Mouse (Mus musculus) CD4-positive, CD25-positive, alpha-beta regulatory T cell, adult 4 months (primary cell): ENCODE data around the gene Hist1h2be. TPM values are rescaled to one million over a fixed set of nuclear protein-coding genes. Genes with fewer than 3 reads are reported as not detected.
"Not testable (repeated sequence)": the region's sequence is repeated elsewhere in the genome, so short reads cannot be mapped to it uniquely, and the experiment has no call there.

Experiments
- ATAC-seq: one replicate; pipeline ENCODE4 v1.8.0; 2017
- polyA plus RNA-seq, 2 experiments: library from polyadenylated mRNA; unstranded; fragments of 100-300 nt; shearing (Covaris generic); gene quantifications; one replicate each; pipeline ENCODE4 v1.2.1; 2017

The Hist1h2be gene
- polyA plus RNA-seq, 2 experiments from 2014 or later = 3.3 to 4.0 TPM

- ATAC-seq = not testable (repeated sequence)
Measured at GRCm38 (mm10) chr13:23591886-23592285, 29.0 kb downstream of the Hist1h2be start.

GRCm38 (mm10) chr13:23591206-23591605, 29.7 kb downstream of the Hist1h2be start:
- no peak for ATAC-seq

- ATAC-seq = no peak
Measured at GRCm38 (mm10) chr13:23586940-23587225, 34.0 kb downstream of the Hist1h2be start.

- ATAC-seq = no peak
Measured at GRCm38 (mm10) chr13:23586099-23586939, 34.6 kb downstream of the Hist1h2be start.

- peak; percentile 79 for ATAC-seq
Measured at GRCm38 (mm10) chr13:23585442-23586098, 35.4 kb downstream of the Hist1h2be start.

GRCm38 (mm10) chr13:23585029-23585441, 35.9 kb downstream of the Hist1h2be start:
- ATAC-seq = peak; percentile 45

- ATAC-seq = no peak
Measured at GRCm38 (mm10) chr13:23584331-23584730, 36.6 kb downstream of the Hist1h2be start.

- no peak for ATAC-seq
Measured at GRCm38 (mm10) chr13:23583387-23584068, 37.4 kb downstream of the Hist1h2be start.

- no peak for ATAC-seq
Measured at GRCm38 (mm10) chr13:23582219-23583056, 38.5 kb downstream of the Hist1h2be start.

- ATAC-seq = peak; percentile 71
Measured at GRCm38 (mm10) chr13:23581408-23582218, 39.3 kb downstream of the Hist1h2be start, which contains the start of gene Hist1h4d. Gene Hist1h4d (plus strand): TSS chr13:23581598.

GRCm38 (mm10) chr13:23577835-23578234, 43.1 kb downstream of the Hist1h2be start:
- ATAC-seq = no peak

- no peak for ATAC-seq
Measured at GRCm38 (mm10) chr13:23576906-23577639, 43.9 kb downstream of the Hist1h2be start.

GRCm38 (mm10) chr13:23576351-23576881, 44.5 kb downstream of the Hist1h2be start:
- no peak for ATAC-seq

- not testable (repeated sequence) for ATAC-seq
Measured at GRCm38 (mm10) chr13:23575864-23576313, 45.0 kb downstream of the Hist1h2be start.

GRCm38 (mm10) chr13:23575271-23575851, 45.6 kb downstream of the Hist1h2be start, which contains the start of gene Hist1h3d:
Gene Hist1h3d (plus strand): TSS chr13:23575763.
- peak; percentile 40 for ATAC-seq

GRCm38 (mm10) chr13:23574546-23575170, 46.3 kb downstream of the Hist1h2be start:
- not testable (repeated sequence) for ATAC-seq

- ATAC-seq = peak; percentile 74
Measured at GRCm38 (mm10) chr13:23573898-23574524, 46.9 kb downstream of the Hist1h2be start, which contains the start of the genes Hist1h2bf and Hist1h2ad. Gene Hist1h2bf (minus strand): TSS chr13:23574196. Gene Hist1h2ad (plus strand): TSS chr13:23574381.

GRCm38 (mm10) chr13:23573034-23573897, 47.7 kb downstream of the Hist1h2be start:
- not testable (repeated sequence) for ATAC-seq
